Mouse (Mus musculus) liver, adult 2 months (tissue): Measurements from ENCODE around the gene Nrg3. TPM values are rescaled to one million over a fixed set of nuclear protein-coding genes. Genes with fewer than 3 reads are reported as not detected.

Source experiments
- DNase-seq: peaks from one replicate; pipeline ENCODE4 v3.0.0-alpha.2; 2011; ENCODE audit warnings: low read depth, low spot score; ENCODE audit errors: extremely low read depth
- H3K27ac ChIP-seq: fragments of 200-500 bp; replicated peaks from 2 replicates; pipeline ENCODE4 v1.5.1; 2012; ENCODE audit warnings: low read depth, mild to moderate bottlenecking, control low read depth, inconsistent platforms, low read length; ENCODE audit not compliant: insufficient read depth
- H3K27me3 ChIP-seq: fragments of 200-500 bp; 2 replicates; pipeline ENCODE4 v1.6.1; 2012; ENCODE audit warnings: mild to moderate bottlenecking, moderate library complexity, low read length, inconsistent platforms; ENCODE audit not compliant: control insufficient read depth, insufficient read depth
- H3K36me3 ChIP-seq: fragments of 200-500 bp; 2 replicates; pipeline ENCODE4 v1.6.1; 2012; ENCODE audit warnings: low read length, inconsistent platforms; ENCODE audit not compliant: control insufficient read depth, insufficient read depth
- H3K4me1 ChIP-seq: fragments of 200-500 bp; 2 replicates; pipeline ENCODE4 v1.6.1; 2011; ENCODE audit warnings: low read length; ENCODE audit not compliant: control insufficient read depth, insufficient read depth
- H3K4me3 ChIP-seq: fragments of 200-500 bp; 2 replicates; pipeline ENCODE4 v1.5.1; 2011; ENCODE audit warnings: low read depth, mild to moderate bottlenecking, control low read depth, low read length, moderate library complexity; ENCODE audit not compliant: insufficient read depth
- H3K79me2 ChIP-seq: fragments of 200-500 bp; 2 replicates; pipeline ENCODE4 v1.6.1; 2012; ENCODE audit warnings: inconsistent platforms, mild to moderate bottlenecking, low read length, moderate library complexity; ENCODE audit not compliant: control insufficient read depth, insufficient read depth
- H3K9ac ChIP-seq: fragments of 200-500 bp; 2 replicates; pipeline ENCODE4 v1.6.1; 2012; ENCODE audit warnings: low read depth, mild to moderate bottlenecking, control low read depth, inconsistent platforms, low read length
- CTCF ChIP-seq: fragments of 200-500 bp; IDR thresholded peaks from 2 replicates; pipeline ENCODE4 v1.5.1; 2011; ENCODE audit warnings: low read depth, low read length, control low read depth
- POLR2A ChIP-seq: fragments of 200-500 bp; IDR thresholded peaks from 2 replicates; pipeline ENCODE4 v1.6.1; 2011; ENCODE audit warnings: low read length, control low read depth; ENCODE audit not compliant: insufficient read depth; ENCODE audit errors: extremely low read depth
- WGBS: fragments of 180-500 bp; shearing (Covaris S2); methylation state at CpG from one replicate; pipeline ENCODE4 v1.1.7; 2018; 5-methylcytosine and 5-hydroxymethylcytosine counted together
- polyA plus RNA-seq: library from polyadenylated mRNA; depleted of rRNA; stranded (reverse); fragments of >200 nt; gene quantifications from 2 replicates; pipeline ENCODE4 v1.2.3, GENCODE M21; 2012
- total RNA-seq: library from RNA; depleted of rRNA; stranded (reverse); fragments of >200 nt; gene quantifications from 2 replicates; pipeline ENCODE4 v1.2.3, GENCODE M21; 2014

Gene Nrg3
- total and polyA plus RNA-seq, 2 experiments: not detected

DNA sequence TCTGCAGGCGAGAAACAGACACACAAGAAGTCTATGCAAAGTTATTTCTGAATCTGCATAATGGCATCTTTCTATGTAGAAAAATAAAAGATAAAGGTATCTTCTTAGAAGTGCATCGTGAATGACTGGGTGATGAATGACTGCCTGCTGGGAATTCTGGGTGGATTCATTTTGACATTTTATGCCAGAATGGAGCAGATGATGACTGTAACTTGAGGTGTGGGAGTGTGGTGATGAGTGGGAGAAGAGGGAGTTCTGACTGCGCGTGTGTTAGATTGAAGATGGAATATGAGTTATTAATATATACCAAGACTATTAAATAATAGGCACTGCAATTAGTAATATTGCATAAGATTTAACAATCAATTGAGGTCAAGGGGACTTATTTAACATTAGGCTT, 208.5 kb downstream of the Nrg3 start:
- no peaks in the 10 kb centered on the region for H3K36me3 ChIP-seq
- no peak overlapping the region for H3K27ac ChIP-seq
- no peaks in the 10 kb centered on the region; the same call in 1 of the 2 replicates for H3K4me1 ChIP-seq
- H3K79me2 ChIP-seq: no peaks in the 10 kb centered on the region
- no peak overlapping the region for H3K4me3 ChIP-seq
- DNase-seq: no peak
- TF ChIP-seq POLR2A (no peak), CTCF (no peak)
- 87% methylated on average over 4 of the region's 4 CpGs for WGBS
- no peaks in the 10 kb centered on the region for H3K27me3 ChIP-seq
- no peak overlapping the region for H3K9ac ChIP-seq

DNA sequence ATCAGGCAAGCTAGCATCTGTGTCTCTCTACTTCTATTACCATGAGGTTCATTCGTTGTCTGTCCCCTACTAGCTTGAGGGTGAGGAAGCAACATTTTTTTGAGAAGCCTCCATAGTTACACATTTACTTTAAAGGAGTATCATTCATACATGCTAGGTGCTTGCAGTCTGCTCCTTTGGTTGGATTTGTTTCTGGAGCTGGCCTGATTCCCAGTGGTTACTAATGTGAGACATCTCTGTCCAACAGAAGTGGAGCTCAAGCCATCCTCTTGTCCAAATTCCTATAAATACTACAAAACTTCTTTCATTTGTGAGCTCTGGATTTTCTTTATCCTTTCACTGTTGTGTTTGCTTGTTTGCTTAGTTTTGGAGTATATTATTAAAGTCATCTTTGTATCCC, 211.9 kb downstream of the Nrg3 start:
- no peak for TF ChIP-seq CTCF
- TF ChIP-seq POLR2A: no peak
- Histone ChIP-seq H3K79me2 (no peaks in the 10 kb centered on the region), H3K9ac (no peak overlapping the region), H3K27ac (no peak overlapping the region), H3K36me3 (no peaks in the 10 kb centered on the region), H3K27me3 (no peaks in the 10 kb centered on the region), H3K4me1 (no peaks in the 10 kb centered on the region; the same call in 1 of the 2 replicates), H3K4me3 (no peak overlapping the region)
- DNase-seq: peak; percentile 32
- 51% methylated on average over 1 of the region's 1 CpGs for WGBS

DNA sequence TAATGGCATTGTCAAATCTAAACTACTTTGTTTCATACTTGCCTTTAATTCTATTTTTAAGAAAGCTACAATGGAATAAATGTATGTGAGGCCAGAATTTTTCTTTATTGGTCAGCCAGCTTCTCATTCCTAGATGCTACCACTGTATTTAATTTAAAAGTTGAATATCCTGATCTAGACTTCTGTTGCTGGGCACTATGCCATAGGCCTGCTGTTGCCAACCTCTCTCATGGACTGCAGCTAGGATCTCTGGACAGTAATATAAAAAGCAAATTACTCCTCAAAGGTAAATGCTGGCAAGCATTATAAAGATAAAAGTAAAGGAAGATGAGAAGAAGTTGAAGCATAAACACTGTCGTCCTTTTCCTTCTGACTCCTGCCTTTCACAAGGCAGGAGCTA, 217.5 kb downstream of the Nrg3 start:
- no peaks in the 10 kb centered on the region for H3K4me1 ChIP-seq
- H3K9ac ChIP-seq: no peak overlapping the region
- no peak overlapping the region for H3K4me3 ChIP-seq
- no peak overlapping the region for H3K27ac ChIP-seq
- 34% methylated on average over 1 of the region's 1 CpGs for WGBS
- H3K36me3 ChIP-seq: no peaks in the 10 kb centered on the region
- H3K27me3 ChIP-seq: no peaks in the 10 kb centered on the region
- H3K79me2 ChIP-seq: no peaks in the 10 kb centered on the region
- TF ChIP-seq POLR2A (no peak), CTCF (no peak)
- DNase-seq: no peak

DNA sequence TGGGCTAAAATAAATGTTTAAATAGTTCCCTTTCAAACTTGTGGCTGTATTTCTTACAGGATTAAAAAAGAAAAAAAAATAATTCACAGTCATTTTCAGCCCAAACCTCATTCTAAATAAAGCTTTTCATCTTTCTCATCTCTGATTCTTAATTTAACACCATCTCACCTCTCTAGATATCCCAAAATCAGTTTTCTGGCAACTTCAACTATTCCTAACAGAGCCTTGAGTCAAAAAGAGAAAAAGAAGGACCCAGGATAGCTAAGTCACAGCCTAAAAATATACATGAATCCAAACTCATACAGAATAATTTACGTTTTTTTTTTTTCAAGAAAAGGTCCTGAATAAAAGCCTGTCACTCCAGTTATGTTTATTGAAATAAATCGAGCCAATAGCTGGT, 232.6 kb downstream of the Nrg3 start:
- H3K4me3 ChIP-seq: no peak overlapping the region
- no peak for DNase-seq
- no peak overlapping the region for H3K27ac ChIP-seq
- H3K9ac ChIP-seq: no peak overlapping the region
- no peaks in the 10 kb centered on the region for H3K79me2 ChIP-seq
- H3K36me3 ChIP-seq: no peaks in the 10 kb centered on the region
- no peak for TF ChIP-seq POLR2A
- TF ChIP-seq CTCF: no peak
- 45% methylated on average over 2 of the region's 2 CpGs for WGBS
- H3K27me3 ChIP-seq: no peaks in the 10 kb centered on the region
- no peaks in the 10 kb centered on the region for H3K4me1 ChIP-seq

DNA sequence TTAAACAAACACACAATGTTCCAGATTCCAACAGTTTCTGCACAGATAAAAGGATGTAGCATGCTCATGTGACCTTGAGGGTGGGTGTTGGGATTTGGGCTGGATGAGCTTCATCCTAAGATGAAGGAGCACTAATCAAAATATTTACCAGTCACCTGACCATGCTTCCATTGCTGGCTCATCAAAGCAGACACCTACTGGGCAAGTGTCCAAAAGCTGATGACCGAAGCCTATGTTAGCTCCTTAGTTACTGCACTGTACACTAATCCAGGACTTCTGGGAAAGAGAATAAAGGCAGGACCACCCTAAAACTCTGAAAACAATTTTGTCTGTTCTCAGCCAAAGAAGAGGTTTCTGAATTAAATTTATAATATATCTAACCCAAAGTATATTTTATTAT, 261.4 kb downstream of the Nrg3 start:
- Histone ChIP-seq H3K27ac (no peak overlapping the region), H3K36me3 (no peaks in the 10 kb centered on the region), H3K4me3 (no peak overlapping the region), H3K4me1 (no peaks in the 10 kb centered on the region), H3K9ac (no peak overlapping the region), H3K27me3 (no peaks in the 10 kb centered on the region), H3K79me2 (no peaks in the 10 kb centered on the region)
- no peak for TF ChIP-seq CTCF
- TF ChIP-seq POLR2A: no peak
- DNase-seq: no peak
- WGBS: 90% methylated on average over 1 of the region's 1 CpGs

DNA sequence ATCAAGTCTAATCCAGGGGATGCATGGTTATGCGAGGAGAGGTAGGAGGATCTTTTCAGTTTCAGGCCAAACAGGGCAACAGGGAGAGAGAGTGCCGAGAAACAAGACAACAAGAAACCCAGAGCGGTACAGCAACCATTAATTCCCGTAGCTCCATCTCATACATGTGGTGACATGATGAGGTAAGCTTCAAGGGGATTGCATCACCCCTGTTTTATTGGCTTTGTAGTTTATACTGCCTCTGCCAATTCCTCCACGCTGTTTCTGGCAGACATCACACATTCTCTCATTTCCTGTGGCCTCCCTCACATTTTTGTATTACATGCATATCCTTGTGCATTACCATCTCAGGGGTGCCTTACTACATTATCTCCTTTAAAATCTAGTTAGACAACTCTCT, 280.9 kb downstream of the Nrg3 start:
- Histone ChIP-seq H3K27ac (no peak overlapping the region), H3K27me3 (no peaks in the 10 kb centered on the region), H3K9ac (no peak overlapping the region), H3K36me3 (no peaks in the 10 kb centered on the region), H3K4me1 (no peaks in the 10 kb centered on the region), H3K79me2 (no peaks in the 10 kb centered on the region), H3K4me3 (no peak overlapping the region)
- 63% methylated on average over 5 of the region's 5 CpGs for WGBS
- TF ChIP-seq POLR2A (no peak), CTCF (no peak)
- DNase-seq: peak; percentile 81
